Mouse (Mus musculus) brain, embryonic 14.5 days (tissue): Measurements from ENCODE around the gene Aip.

Source experiments
- CTCF ChIP-seq: fragments of 200-500 bp; IDR thresholded peaks from 2 replicates; pipeline ENCODE4 v1.5.1; 2012; ENCODE audit warnings: inconsistent platforms, mild to moderate bottlenecking, moderate library complexity, borderline replicate concordance; ENCODE audit not compliant: insufficient read depth, insufficient read length; ENCODE audit errors: extremely low read depth
- POLR2A ChIP-seq: fragments of 200-500 bp; IDR thresholded peaks from 2 replicates; pipeline ENCODE4 v1.6.1; 2012; ENCODE audit warnings: mild to moderate bottlenecking, inconsistent platforms, borderline replicate concordance; ENCODE audit not compliant: poor library complexity, insufficient read depth, insufficient read length, severe bottlenecking; ENCODE audit errors: extremely low read depth

- TF ChIP-seq POLR2A (no peak), CTCF (no peak)
Measured at GRCm38 (mm10) chr19:4164721-4165120, 39.1 kb upstream of the Aip start.
